Mouse (Mus musculus): Measurements from ENCODE around the gene Ccdc177.

Gene Ccdc177

DNA sequence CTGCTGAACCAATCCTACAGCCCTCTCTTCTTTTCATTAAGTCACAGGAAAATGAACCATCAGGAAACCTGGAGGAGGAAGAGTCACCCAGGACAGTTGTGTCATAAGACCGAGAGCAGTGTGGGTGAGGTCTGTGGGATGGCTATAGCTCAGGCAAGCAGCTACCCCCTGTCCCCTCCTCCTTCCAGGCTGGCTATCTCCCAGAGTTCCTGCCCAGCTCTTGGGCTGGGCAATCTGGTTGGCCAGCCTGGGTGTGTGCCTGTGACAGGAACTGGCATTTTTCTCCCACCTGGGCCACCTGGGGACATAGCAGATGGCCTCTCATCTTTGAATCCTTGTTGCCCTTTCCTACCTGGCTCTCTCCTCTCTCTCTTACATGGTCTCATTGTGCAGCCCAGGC is 23.4 kb upstream of the Ccdc177 start:
- no peak for DNase-seq

DNA sequence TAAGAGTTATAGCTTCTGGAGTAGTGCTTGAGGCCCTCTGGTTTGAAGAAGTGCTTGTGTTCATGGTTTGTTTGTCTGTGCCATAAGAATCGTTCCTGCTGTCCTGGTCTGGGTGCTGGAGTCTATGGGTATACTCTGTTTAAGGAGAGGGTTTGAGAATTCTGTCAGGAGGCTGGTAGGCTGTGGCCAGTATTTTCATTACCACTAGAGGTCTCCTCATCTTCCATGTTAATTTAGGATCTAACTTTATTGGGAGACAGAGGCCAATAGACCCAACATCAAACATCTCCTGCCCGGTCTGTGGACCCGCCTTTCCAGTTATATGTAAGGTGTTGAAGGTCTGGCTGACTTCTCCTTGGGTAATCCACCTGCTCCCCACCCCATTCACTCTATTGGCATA is 22.4 kb upstream of the Ccdc177 start:
- DNase-seq = no peak

DNA sequence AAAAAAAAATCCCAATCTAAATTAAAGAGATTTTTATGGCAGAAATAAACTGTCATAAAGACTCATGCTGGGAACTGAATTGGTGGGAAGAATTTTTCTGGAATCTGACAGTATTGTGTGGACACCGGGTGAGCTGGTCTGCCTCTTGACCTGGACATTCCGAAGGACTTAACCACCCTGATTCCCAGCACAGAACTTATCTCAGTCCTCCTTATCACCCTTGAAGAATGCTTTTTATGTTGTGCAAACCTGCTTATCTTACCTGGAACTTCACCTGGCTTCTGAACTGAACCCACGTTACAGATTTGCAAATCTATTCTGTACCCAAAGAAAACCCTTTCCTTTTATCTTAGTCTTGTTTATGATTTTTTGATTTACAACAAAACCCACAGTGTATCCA is 21.7 kb upstream of the Ccdc177 start:
- DNase-seq = no peak

DNA sequence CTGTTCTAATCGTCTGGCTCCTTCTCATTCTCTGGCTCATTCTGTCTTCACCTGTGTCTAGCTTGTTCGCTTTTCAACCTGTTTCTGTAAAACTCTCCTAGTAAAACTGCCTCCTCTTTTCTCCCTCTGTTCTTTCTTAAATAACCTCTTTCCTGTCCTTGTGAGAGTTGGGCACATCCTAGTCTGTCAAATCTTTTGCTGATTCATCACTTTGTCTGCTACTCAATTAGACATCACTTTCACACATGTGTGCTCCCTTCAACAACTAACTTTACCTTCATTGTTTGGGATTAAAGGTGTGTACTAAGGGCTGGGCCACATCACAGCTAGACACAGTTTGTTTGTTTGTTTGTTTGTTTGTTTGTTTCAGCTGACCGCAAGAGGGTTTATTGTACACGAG is 19.3 kb upstream of the Ccdc177 start:
- no peak for DNase-seq

DNA sequence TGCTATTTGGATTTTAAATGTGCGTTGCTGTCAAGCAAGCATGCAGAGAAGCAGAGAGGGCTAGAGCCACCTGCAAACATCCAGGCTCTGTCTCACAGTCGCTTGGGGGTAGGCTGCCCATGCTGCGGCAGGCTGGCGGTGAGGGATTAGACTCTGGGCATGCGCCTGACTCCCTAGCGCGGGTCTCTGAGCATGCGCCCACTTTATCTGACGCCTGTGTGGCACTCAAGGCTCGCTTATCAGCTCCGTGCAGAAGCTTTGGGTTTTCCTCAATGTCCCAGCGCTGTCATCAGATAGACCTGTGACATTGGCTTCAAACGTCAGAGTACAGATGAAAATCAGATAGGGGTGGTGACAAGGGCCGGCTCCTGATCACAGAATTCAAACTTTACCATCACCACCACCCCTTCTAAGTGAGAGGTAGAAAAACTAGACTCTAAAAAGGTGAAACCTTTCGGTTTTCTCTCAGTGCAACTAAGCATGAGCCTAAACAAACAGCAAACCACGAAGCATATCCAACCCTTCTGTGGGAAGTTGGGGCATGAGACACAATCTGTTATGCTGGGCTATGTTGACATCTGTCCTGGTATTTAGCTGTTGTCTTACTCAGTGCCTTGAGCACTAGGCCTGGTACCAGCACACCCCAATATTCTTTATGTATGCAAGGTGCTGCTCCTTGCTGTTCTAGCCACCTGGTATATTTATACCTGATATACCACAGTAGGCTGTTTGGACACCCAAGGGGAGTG is 17.9 kb upstream of the Ccdc177 start:
- no peak for DNase-seq

DNA sequence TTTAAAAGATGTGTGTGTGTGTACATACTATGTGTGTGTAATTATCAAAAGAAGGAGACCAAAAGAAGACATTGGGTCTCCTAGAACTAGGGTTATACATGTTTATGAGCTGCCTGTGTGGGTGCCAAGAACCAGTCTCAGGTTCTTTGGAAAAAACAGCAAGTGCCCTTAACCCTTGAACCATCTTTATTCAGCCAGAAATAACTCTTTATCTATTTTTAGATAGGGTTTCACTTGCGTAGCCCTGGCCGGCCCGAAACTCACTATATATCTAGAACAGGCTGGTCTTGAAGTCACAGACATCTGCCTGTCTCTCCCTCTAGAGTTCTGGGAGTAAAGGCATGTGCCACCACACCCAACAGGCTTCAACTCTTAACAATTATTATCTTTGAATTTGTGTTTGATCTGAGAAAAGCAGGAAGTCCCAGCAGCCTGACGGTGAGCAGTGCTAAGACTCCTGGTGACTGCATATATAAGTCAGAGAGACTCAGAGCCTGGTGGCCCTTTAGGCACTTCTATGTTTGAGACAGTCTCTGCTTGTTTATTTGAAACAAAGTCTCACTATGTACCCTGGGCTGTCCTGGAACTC is 15.7 kb upstream of the Ccdc177 start:
- no peak for DNase-seq

DNA sequence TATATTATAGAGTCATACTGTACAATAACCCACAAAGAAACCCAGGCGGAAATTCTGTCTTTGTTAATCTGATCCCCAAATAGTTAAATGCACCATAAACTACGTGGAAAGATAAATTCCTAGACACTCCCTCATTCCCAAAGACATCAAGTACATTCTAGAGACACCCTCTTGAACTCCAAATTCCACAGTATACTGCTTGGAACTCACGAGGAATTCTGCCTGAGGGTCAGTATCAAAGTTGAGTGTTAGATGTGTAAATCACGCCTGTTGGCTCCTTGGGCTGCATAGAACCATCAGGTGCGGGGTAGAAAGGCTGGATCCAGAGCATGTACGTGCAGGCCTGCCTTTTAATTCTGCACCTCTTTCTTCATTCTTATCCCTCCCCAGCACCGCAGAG is 14.3 kb upstream of the Ccdc177 start:
- DNase-seq = no peak

DNA sequence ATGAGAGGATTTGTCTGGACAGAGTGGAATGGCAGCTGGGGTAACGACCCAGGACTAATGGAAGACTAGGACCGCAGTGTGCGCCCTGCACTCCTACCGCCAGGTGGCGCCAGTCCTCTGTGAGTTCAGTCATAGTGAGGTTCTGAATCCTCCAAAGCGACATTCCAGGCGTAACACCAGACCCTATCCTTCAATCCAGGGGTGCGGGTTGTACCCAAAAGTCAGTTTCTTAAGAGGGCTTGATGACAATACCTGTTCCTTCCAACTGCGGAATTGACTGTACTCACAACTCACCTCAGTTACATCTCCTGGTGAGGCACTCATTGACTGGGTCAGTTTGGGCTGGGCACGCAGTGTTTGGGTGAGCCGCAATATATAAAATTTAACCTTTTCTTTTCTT is 9.2 kb upstream of the Ccdc177 start:
- peak; percentile 83 for DNase-seq

DNA sequence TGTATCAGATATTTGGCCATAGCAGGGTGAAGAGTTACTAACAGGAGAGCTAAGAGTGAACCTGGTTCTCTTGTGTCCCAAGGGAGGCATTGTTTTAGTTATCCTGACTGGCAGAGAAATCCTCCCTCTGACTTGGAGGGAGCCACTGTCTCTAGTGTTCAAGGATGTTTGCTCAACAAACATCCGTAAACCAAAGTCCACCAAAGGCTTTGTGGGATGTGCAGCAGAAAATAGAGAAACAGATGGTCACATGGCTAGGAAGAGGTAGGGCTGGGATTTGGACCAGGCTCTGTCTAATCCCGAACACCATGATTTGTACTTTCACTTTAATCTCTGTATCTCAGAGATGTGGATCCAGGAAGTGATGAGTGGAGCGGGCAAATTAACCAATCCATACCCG is 3.6 kb upstream of the Ccdc177 start:
- no peak for DNase-seq

DNA sequence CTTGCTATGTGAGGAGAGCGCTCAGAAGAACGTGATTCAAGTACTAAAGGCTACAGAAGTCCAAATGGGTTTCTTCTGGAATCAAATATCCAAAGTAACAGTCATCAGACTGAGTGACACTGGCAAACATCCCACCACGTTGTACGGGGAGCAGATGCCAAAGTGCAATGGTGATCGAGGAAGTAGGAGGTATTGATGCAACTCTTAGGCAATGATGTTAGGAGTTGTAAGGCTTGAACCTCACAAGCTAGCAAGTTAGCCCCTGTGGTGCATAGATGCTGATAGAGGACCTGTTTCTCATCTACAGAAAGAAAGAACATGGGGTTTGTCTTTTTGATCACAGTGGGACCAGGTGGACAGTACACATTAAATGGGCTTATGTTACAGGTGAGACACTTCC is 2.5 kb upstream of the Ccdc177 start:
- no peak for DNase-seq

DNA sequence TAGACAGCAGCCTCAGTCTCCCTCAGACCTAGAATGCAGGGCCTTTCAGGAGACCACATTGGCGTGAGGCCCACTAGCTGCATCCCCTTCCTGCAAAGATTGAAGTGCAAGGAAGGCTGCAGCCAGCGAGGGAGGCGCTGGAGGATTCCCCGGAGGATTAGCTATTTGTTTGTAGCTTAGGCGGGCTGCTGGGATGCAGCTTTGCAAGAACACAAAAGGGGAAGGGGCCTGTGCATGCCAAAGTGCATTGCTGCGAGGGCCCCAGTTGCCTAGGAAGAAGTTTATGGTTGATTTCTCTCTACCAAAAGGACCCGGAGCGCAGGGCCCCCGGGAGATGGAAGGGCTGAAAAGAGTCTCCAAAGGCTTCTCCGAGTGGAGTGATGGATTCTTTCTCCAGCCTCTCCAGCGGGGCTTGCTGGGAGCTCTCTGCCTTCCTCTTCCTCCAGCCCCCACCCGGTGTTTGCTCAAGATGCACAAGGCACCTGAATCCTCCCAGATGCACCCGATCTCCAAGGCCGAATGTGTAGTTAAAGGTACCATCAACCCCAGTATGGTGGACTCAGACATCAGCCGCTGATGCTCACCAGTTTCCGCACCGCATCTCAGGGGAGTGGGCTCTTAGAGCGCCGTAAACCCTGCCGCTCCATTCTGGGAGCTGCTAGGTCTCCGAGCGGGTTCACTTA is 633 bp downstream of the Ccdc177 start:
- no peak for DNase-seq

DNA sequence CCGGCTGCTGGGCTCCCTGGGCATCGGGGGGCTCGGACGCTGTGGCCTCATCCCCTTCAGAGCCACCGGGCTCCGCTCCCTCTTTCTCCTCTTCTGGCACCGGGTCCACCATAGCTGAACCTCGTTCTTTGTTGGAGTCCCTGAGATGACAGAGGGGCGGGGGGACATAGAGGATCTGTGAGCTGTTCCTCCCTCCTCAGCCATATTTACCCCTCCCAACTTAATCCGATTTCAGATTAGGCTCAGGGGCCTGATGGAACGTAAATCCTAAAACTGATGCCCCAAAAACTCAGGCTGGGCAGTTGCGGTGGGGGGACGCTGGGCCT is 1.1 kb downstream of the Ccdc177 start:
- no peak for DNase-seq

DNA sequence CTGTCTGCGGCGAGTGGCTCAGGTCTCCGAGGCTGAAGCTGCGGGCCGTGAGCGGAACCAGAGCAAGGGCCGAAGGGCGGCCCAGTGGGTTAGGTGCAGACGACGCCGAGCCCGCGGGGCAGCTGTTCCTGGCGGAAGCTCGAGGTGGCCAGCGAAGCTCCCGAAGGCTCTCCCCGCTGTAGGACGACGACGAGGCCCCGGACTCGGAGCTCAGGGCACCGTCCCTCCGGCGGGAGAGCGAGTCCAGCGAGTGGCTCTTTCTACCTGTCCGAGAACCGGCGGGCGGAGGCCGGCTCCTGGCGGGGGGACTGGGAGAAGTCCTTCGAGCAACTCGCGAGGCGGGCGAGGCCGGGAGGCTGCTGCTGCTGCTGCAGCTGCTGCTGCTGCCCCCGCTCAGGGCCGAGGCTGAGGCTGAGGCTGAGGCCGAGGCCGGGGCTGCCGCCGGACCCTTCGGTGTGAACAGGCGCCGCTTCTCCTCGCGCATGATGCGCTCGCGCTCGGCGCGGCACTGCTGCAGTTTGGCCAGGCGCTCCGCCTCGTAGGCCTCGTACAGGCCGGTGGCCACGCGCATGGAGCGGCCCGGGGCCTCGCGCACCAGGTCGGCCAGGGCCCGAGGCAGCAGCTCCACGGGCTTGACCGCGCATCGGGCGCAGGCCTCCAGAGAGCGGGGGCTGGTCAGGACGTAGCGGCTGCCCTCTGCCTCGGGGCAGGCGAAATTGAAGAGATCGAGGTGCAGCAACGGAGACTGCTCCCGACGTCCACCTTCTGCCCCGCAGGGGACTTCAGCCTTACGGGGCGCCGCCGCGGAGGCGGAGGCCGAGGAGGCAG is 1.7 kb downstream of the Ccdc177 start:
- DNase-seq = no peak

DNA sequence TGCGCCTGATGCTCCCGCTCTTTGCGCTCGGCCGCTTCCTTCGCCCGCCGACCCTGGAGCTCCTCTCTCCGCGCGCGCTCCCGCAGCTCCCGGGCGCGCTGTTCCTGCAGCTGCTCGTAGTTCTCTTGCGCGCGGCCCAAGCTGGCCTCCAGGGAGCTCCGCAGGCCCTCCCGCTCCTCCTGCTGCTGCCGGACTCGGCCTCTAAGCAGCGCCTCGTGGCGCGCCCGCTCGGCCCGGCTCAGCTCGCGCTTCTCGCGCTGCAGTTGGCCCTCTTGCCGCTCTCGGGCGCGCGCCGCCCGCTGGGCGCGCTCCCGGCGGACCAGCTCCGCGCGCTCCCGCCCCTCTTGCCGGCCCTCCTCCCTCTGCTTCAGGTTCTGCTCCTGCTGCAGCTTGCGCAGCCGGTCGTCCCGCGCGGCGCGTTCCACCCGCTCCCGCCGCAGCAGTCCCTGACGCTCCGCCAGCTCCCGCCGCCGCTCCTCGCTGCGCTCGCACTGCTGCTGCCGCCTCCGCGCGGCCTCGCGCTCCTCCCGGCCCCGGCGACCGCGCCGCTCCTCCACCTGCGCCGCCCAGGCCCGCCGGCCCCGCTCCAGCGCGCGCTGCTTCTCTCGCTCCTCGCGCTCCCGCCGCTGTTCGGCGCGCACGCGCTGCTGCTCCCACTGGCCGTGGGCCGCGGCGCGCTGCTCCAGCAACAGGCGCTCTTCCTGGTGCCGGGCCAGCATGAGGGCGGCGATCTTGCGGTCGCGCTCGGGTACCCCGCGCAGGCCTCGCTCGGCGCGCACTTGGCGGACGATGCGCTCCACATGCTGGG is 2.5 kb downstream of the Ccdc177 start:
- peak; percentile 68 for DNase-seq

DNA sequence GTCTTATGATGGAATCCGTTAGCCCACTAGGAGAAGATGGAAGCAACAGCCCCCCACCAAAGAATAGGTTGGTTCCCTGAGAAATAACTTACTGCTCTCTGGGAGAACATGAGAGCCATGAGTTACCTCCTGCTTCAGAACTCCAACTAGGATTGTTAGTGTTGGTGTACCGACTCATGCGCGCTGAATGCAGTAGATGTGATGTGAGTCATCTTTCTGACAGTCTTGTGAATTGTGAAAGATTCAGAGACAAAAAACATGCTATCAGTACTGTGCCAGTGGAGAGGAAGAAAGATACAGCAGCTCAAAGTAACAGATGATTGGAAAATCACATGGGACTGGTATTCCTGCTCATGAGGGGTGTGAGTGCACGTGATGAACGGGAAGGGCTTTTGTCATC is 8.9 kb downstream of the Ccdc177 start:
- no peak for DNase-seq

DNA sequence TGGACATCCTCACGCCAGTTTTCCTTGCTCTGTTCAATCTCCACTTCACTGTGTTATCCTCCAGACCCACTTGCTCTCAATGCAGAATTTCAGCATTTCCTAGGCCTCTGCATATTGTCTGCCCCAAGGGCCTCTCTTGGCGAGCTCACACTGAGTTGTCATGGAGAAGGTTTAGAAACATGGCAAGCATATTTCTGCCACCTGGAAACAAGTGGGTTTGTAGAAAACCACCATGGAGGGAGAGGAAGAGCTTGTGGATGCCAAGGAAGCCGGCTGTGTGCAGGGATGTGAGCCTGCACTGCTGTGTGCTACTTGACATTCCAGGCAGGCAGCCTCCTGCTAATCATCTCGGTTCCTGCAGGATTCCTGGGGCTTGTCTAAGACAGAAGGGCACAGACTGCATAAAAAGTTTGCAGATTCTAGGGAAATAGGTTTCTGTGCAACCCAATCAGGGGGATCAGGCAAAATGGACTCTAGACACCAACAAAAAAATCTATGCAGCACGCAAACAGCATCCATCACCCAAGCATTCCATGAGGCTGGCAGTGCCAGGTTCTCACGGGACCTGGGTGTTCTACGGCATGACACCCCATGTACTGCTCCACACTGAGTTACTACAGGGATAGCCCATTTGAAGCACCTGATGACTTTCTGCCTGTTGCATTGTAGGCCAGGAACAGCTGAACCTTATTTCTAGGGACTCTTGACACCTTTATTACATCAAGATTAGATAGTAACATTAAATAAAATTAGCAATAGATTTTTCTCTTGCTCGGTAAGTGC is 14.3 kb downstream of the Ccdc177 start:
- no peak for DNase-seq

DNA sequence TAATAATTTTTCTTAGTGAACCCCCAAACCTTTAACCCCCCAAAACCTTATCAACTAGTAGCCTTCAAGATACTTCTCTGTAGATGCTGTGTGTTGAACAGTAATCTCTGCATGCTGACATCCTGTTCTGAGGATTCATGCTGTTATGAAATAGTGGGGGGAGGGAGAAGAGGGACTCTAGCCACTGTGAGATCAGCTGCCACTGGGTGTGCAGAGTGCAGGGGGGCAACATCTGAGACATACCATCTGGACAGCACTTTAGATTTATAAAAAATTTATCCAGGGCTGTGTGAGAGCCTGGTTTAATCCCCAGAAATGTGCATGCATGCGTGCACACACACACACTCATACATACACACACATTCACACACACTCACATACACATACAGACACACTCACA is 15.9 kb downstream of the Ccdc177 start:
- DNase-seq = no peak

DNA sequence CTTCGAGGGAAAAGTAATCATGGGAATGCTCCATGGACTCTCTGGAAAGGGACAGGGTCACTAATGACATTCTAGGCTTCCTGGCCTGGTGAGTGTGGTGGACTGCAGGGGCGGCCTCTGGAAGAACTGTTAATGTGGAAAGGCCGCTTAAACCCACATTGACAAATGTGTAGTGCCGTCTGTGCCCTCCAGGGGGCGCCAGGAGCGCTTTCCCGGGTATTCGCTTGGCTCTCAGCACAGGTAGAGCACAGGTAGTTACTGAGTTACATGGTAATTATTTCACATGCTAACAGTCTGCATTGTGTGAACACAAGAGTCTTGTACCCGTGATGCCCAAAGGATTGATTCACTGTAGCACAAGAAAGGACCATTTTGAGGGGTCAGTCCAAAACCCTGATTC is 21.0 kb downstream of the Ccdc177 start:
- DNase-seq = peak; percentile 52

DNA sequence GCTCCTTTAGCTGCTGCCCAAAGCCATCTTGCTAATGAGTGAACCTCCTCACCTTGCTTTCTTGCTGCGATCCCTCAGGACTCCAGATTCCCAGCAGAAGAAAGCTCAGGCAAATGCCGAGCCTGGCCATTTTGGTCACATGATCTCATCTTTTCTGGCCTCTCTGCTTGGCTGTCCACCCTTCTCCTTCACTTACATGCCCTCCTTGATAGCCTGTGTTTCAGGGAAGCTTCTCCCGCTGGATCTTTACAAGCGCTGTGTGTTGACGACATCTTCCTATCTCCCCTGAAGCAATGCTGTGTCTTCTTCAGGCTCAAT is 23.2 kb downstream of the Ccdc177 start:
- DNase-seq = no peak

DNA sequence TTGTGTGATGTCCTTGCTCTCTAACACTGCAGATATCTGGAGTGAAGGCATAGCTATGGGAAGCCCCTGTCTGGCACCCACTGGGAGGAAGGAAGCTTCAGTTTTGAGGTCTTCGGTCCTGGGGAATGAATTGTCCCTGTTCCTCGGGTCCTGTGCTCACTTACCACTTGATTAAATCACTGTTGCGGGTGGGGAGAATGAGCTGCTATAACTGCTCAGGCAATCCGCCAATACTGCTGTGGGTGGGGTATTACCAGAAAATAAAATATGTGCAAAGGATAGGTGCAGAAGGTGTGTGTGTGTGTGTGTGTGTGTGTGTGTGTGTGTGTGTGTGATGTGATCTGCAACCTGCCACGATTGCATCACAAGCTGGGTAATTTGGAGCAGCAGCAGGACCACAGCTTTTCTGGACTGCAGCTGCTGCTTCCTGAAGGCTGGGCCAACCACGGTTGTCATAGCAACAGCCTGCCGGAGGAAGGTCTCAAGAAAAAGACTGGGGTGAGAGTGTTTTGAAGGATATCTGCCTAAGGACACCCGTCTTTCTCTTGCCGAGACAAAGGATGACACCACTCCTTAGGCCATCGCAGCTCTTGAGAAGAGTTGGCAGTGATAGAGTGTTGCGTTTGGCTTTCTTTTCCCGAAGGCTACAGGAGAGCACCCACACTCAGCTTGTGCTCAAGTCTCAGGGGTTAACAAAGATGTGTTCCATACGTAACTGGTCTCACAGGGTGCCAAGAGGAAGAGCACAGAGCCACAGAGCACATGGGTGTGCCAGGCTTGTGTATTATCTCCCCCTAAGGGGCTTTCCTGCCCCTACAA is 23.8 kb downstream of the Ccdc177 start:
- DNase-seq = no peak

All from lung, postnatal 14 days (tissue).